Mouse (Mus musculus) bone marrow macrophage, adult 2 months (primary cell): ENCODE results near the gene Psg25. TPM values are rescaled to one million over a fixed set of nuclear protein-coding genes. Genes with fewer than 3 reads are reported as not detected.
"Not testable (repeated sequence)": the region's sequence is repeated elsewhere in the genome, so short reads cannot be mapped to it uniquely, and the experiment has no call there.

Experiments
- H3K27ac ChIP-seq: 2 replicates; pipeline ENCODE4 v1.5.1; 2012; ENCODE audit warnings: low read depth, low read length; ENCODE audit not compliant: insufficient read depth
- H3K4me1 ChIP-seq: 2 replicates; pipeline ENCODE4 v1.6.1; 2012; ENCODE audit warnings: low read length; ENCODE audit not compliant: control insufficient read depth, insufficient read depth
- H3K4me3 ChIP-seq: 2 replicates; pipeline ENCODE4 v1.5.1; 2012; ENCODE audit warnings: mild to moderate bottlenecking, low read length, moderate library complexity; ENCODE audit not compliant: insufficient read depth
- CTCF ChIP-seq: IDR thresholded peaks from 2 replicates; pipeline ENCODE4 v1.5.1; 2012; ENCODE audit warnings: low read depth, mild to moderate bottlenecking, low read length, moderate library complexity
- POLR2A ChIP-seq: IDR thresholded peaks from 2 replicates; pipeline ENCODE4 v1.6.1; 2012; ENCODE audit warnings: mild to moderate bottlenecking, low read depth, low read length, borderline replicate concordance
- polyA plus RNA-seq: library from polyadenylated mRNA; stranded (reverse); fragments of >200 nt; gene quantifications from 2 replicates; pipeline ENCODE4 v1.2.4, GENCODE M21; 2012; ENCODE audit not compliant: missing spikeins, insufficient read depth, insufficient read length

Psg25 gene
- polyA plus RNA-seq: not detected in 2 replicates

GRCm38 (mm10) chr7:18532169-18532568, at the start of gene Psg25:
Psg25 (minus strand) TSS chr7:18532269.
- no peak within 1 kb of the TSS for H3K4me3 ChIP-seq
- TF ChIP-seq POLR2A (no peak), CTCF (no peak)
- no peak within 1 kb of the TSS for H3K27ac ChIP-seq
- H3K4me1 ChIP-seq: no peaks in the 10 kb centered on the region

GRCm38 (mm10) chr7:18567205-18567604, 35.1 kb upstream of the Psg25 start, which contains the start of gene Psg27:
Psg27 (minus strand) TSS chr7:18567305.
- H3K4me1 ChIP-seq: no peaks in the 10 kb centered on the region
- H3K4me3 ChIP-seq: no peak within 1 kb of the TSS
- H3K27ac ChIP-seq: no peak within 1 kb of the TSS
- TF ChIP-seq POLR2A (no peak), CTCF (no peak)

- TF ChIP-seq CTCF (no peak), POLR2A (no peak)
- H3K4me3 ChIP-seq: no peak overlapping the region
- H3K27ac ChIP-seq: no peak overlapping the region
- no peaks in the 10 kb centered on the region for H3K4me1 ChIP-seq
Measured at GRCm38 (mm10) chr7:18559850-18560249, 27.8 kb upstream of the Psg25 start.

- H3K4me1 ChIP-seq, H3K27ac ChIP-seq, H3K4me3 ChIP-seq: not testable (repeated sequence)
Measured at GRCm38 (mm10) chr7:18555751-18556150, 23.7 kb upstream of the Psg25 start.

GRCm38 (mm10) chr7:18533420-18533819, 1.4 kb upstream of the Psg25 start:
- TF ChIP-seq POLR2A: no peak
- no peak for TF ChIP-seq CTCF
- Histone ChIP-seq H3K27ac (no peak overlapping the region), H3K4me1 (no peaks in the 10 kb centered on the region), H3K4me3 (no peak overlapping the region)

GRCm38 (mm10) chr7:18524668-18525067, 7.4 kb downstream of the Psg25 start:
- Histone ChIP-seq H3K4me1 (no peaks in the 10 kb centered on the region), H3K27ac (no peak overlapping the region), H3K4me3 (no peak overlapping the region)
- no peak for TF ChIP-seq POLR2A
- TF ChIP-seq CTCF: no peak

- H3K27ac ChIP-seq, H3K4me1 ChIP-seq, H3K4me3 ChIP-seq: not testable (repeated sequence)
Measured at GRCm38 (mm10) chr7:18512848-18513247, 19.2 kb downstream of the Psg25 start.

GRCm38 (mm10) chr7:18512417-18512816, 19.7 kb downstream of the Psg25 start:
- H3K4me1 ChIP-seq, H3K27ac ChIP-seq, H3K4me3 ChIP-seq: not testable (repeated sequence)

GRCm38 (mm10) chr7:18511479-18511878, 20.6 kb downstream of the Psg25 start:
- TF ChIP-seq CTCF (no peak), POLR2A (no peak)
- Histone ChIP-seq H3K27ac (no peak overlapping the region), H3K4me3 (no peak overlapping the region), H3K4me1 (no peaks in the 10 kb centered on the region)

GRCm38 (mm10) chr7:18484077-18484476, 48.0 kb downstream of the Psg25 start, which contains the start of gene Psg26:
Psg26 (minus strand) TSS chr7:18484177.
- TF ChIP-seq CTCF (no peak), POLR2A (no peak)
- no peaks in the 10 kb centered on the region for H3K4me1 ChIP-seq
- H3K27ac ChIP-seq: no peak within 1 kb of the TSS

More at GRCm38 (mm10) chr7:18484077-18484476, 48.0 kb downstream of the Psg25 start, which contains the start of gene Psg26:
- H3K4me3 ChIP-seq: no peak within 1 kb of the TSS

Other genes starting within 250 kb of the Psg25 start
- gene Psg18, start 177.3 kb downstream of the Psg25 start, polyA plus RNA-seq: not detected in 2 replicates
- gene Psg28, start 100.2 kb downstream of the Psg25 start, polyA plus RNA-seq: 0.41 TPM in 1 of 2 replicates, not detected in the other
- not detected in 2 replicates for gene Psg26, start 48.1 kb downstream of the Psg25 start, polyA plus RNA-seq
- not detected in 2 replicates for gene Psg27, start 35.0 kb upstream of the Psg25 start, polyA plus RNA-seq
- gene Psg23, start 84.2 kb upstream of the Psg25 start, polyA plus RNA-seq: not detected in 2 replicates
- not detected in 2 replicates for gene Psg21, start 124.5 kb upstream of the Psg25 start, polyA plus RNA-seq
- not detected in 2 replicates for gene Psg20, start 153.9 kb upstream of the Psg25 start, polyA plus RNA-seq
- not detected in 2 replicates for gene Psg22, start 185.8 kb upstream of the Psg25 start, polyA plus RNA-seq